Mouse (Mus musculus) hindbrain, embryonic 13.5 days (tissue): ENCODE results near the gene Tmem104. TPM values are rescaled to one million over a fixed set of nuclear protein-coding genes. Genes with fewer than 3 reads are reported as not detected.

Source experiments
- ATAC-seq: fragments of 200-750 bp; cut with Nextera tagmentation; 2 replicates; pipeline ENCODE4 v1.8.0; 2017; ENCODE audit warnings: moderate TSS enrichment; ENCODE audit not compliant: low FRiP score
- H3K27ac ChIP-seq: fragments of 300-500 bp; sonication (generic); 2 replicates; pipeline ENCODE4 v1.5.1; 2015; ENCODE audit warnings: inconsistent platforms, mild to moderate bottlenecking, moderate library complexity
- H3K27me3 ChIP-seq: fragments of 300-500 bp; sonication (generic); 2 replicates; pipeline ENCODE4 v1.6.1; 2015; ENCODE audit warnings: mild to moderate bottlenecking, inconsistent platforms
- H3K36me3 ChIP-seq: fragments of 300-500 bp; sonication (generic); 2 replicates; pipeline ENCODE4 v1.6.1; 2015; ENCODE audit warnings: mild to moderate bottlenecking, inconsistent platforms
- H3K4me1 ChIP-seq: fragments of 300-500 bp; sonication (generic); replicated peaks from 2 replicates; pipeline ENCODE4 v1.6.1; 2015; ENCODE audit warnings: inconsistent platforms
- H3K4me2 ChIP-seq: fragments of 300-500 bp; sonication (generic); 2 replicates; pipeline ENCODE4 v1.6.1; 2015; ENCODE audit warnings: inconsistent platforms, mild to moderate bottlenecking, moderate library complexity
- H3K4me3 ChIP-seq: fragments of 300-500 bp; sonication (generic); 2 replicates; pipeline ENCODE4 v1.5.1; 2015; ENCODE audit warnings: mild to moderate bottlenecking, inconsistent platforms
- H3K9ac ChIP-seq: fragments of 300-500 bp; sonication (generic); 2 replicates; pipeline ENCODE4 v1.6.1; 2015; ENCODE audit warnings: mild to moderate bottlenecking, inconsistent platforms
- H3K9me3 ChIP-seq: fragments of 300-500 bp; sonication (generic); 2 replicates; pipeline ENCODE4 v1.6.1; 2016; ENCODE audit warnings: inconsistent platforms
- WGBS: fragments of 180-500 bp; shearing (Covaris S2); methylation state at CpG from one replicate; pipeline ENCODE4 v1.1.7; 2015; 5-methylcytosine and 5-hydroxymethylcytosine counted together
- polyA plus RNA-seq: library from polyadenylated mRNA; unstranded; fragments of >200 nt; fragmentation: Nextera tagmentation; extraction: Ambion mirVana; gene quantifications from 2 replicates; pipeline ENCODE4 v1.2.1, GENCODE M21; 2015

The Tmem104 gene
- polyA plus RNA-seq, 1 experiment from 2014 or later = 12.1 TPM

- H3K4me3 ChIP-seq = no peak overlapping the region
- H3K4me1 ChIP-seq = peaks cover 89% of the 10 kb centered on the region
- no peaks in the 10 kb centered on the region for H3K36me3 ChIP-seq
- no peaks in the 10 kb centered on the region for H3K9me3 ChIP-seq
- no peak overlapping the region for H3K4me2 ChIP-seq
- 0 out of 2 replicates have a peak, but pooled peaks have one; percentile 37 for ATAC-seq
- peak overlapping the region; percentile 39; the same call in 1 of the 2 replicates for H3K9ac ChIP-seq
- 32% methylated on average over 14 of the region's 14 CpGs for WGBS
- peaks cover 36% of the 10 kb centered on the region for H3K27me3 ChIP-seq
- H3K27ac ChIP-seq = peak overlapping the region; percentile 73
These were observed 39.7 kb downstream of the Tmem104 start for GRCm38 (mm10) chr11:115226811-115227491.

- Histone ChIP-seq H3K4me2 (no peak overlapping the region), H3K9me3 (no peaks in the 10 kb centered on the region), H3K4me3 (no peak overlapping the region), H3K27ac (0 out of 2 replicates have a peak overlapping the region, but pooled peaks have one; percentile 73), H3K4me1 (peaks cover 89% of the 10 kb centered on the region), H3K9ac (peak overlapping the region; percentile 43; the same call in 1 of the 2 replicates), H3K36me3 (no peaks in the 10 kb centered on the region), H3K27me3 (peaks cover 39% of the 10 kb centered on the region)
- ATAC-seq = no peak
- WGBS = 25% methylated on average over 12 of the region's 12 CpGs
These were observed 40.4 kb downstream of the Tmem104 start for GRCm38 (mm10) chr11:115227640-115228039.

- H3K4me2 ChIP-seq = no peak overlapping the region
- no peaks in the 10 kb centered on the region for H3K36me3 ChIP-seq
- no peak overlapping the region for H3K27ac ChIP-seq
- no peaks in the 10 kb centered on the region for H3K9me3 ChIP-seq
- no peak for ATAC-seq
- WGBS = 68% methylated on average over 7 of the region's 7 CpGs
- no peak overlapping the region for H3K9ac ChIP-seq
- peaks cover 89% of the 10 kb centered on the region for H3K4me1 ChIP-seq
- peaks cover 43% of the 10 kb centered on the region for H3K27me3 ChIP-seq
- no peak overlapping the region for H3K4me3 ChIP-seq
These were observed 41.1 kb downstream of the Tmem104 start for GRCm38 (mm10) chr11:115228430-115228829.

- Histone ChIP-seq H3K4me3 (no peak overlapping the region), H3K4me1 (peaks cover 92% of the 10 kb centered on the region), H3K27me3 (peaks cover 35% of the 10 kb centered on the region), H3K27ac (no peak overlapping the region), H3K4me2 (no peak overlapping the region), H3K9me3 (no peaks in the 10 kb centered on the region), H3K9ac (no peak overlapping the region), H3K36me3 (no peaks in the 10 kb centered on the region)
- ATAC-seq = no peak
- 49% methylated on average over 15 of the region's 15 CpGs for WGBS
These were observed 42.0 kb downstream of the Tmem104 start for GRCm38 (mm10) chr11:115229021-115229930.

GRCm38 (mm10) chr11:115231168-115231915 is 44.1 kb downstream of the Tmem104 start:
- 46% methylated on average over 14 of the region's 14 CpGs for WGBS
- no peak overlapping the region for H3K4me3 ChIP-seq
- peak overlapping the region; percentile 60 for H3K27ac ChIP-seq
- no peak overlapping the region for H3K4me2 ChIP-seq
- no peaks in the 10 kb centered on the region for H3K9me3 ChIP-seq
- H3K27me3 ChIP-seq = peaks cover 27% of the 10 kb centered on the region
- no peaks in the 10 kb centered on the region for H3K36me3 ChIP-seq
- H3K9ac ChIP-seq = no peak overlapping the region
- no peak for ATAC-seq
- H3K4me1 ChIP-seq = peaks cover 94% of the 10 kb centered on the region

- Histone ChIP-seq H3K4me1 (peaks cover 94% of the 10 kb centered on the region), H3K9ac (no peak overlapping the region), H3K4me2 (no peak overlapping the region), H3K27ac (peak overlapping the region; percentile 60), H3K27me3 (peaks cover 27% of the 10 kb centered on the region), H3K36me3 (no peaks in the 10 kb centered on the region), H3K4me3 (no peak overlapping the region), H3K9me3 (no peaks in the 10 kb centered on the region)
- WGBS = 22% methylated on average over 9 of the region's 9 CpGs
- no peak for ATAC-seq
These were observed 44.6 kb downstream of the Tmem104 start for GRCm38 (mm10) chr11:115231924-115232323.

- peaks cover 31% of the 10 kb centered on the region for H3K27me3 ChIP-seq
- peak overlapping the region; percentile 39; the same call in 1 of the 2 replicates for H3K9ac ChIP-seq
- 74% methylated on average over 5 of the region's 5 CpGs for WGBS
- H3K4me1 ChIP-seq = peaks cover 88% of the 10 kb centered on the region
- H3K4me3 ChIP-seq = no peak overlapping the region
- no peak for ATAC-seq
- H3K36me3 ChIP-seq = no peaks in the 10 kb centered on the region
- no peak overlapping the region for H3K4me2 ChIP-seq
- H3K27ac ChIP-seq = no peak overlapping the region; the same call in 1 of the 2 replicates
- no peaks in the 10 kb centered on the region for H3K9me3 ChIP-seq
These were observed 45.6 kb downstream of the Tmem104 start for GRCm38 (mm10) chr11:115232889-115233288.

GRCm38 (mm10) chr11:115233526-115234290 is 46.4 kb downstream of the Tmem104 start:
- Histone ChIP-seq H3K36me3 (no peaks in the 10 kb centered on the region), H3K4me3 (no peak overlapping the region), H3K27ac (peak overlapping the region; percentile 64; the same call in 1 of the 2 replicates), H3K9ac (no peak overlapping the region), H3K9me3 (no peaks in the 10 kb centered on the region), H3K4me2 (no peak overlapping the region), H3K4me1 (peaks cover 86% of the 10 kb centered on the region), H3K27me3 (peaks cover 31% of the 10 kb centered on the region)
- ATAC-seq = 0 out of 2 replicates have a peak, but pooled peaks have one; percentile 31
- 29% methylated on average over 20 of the region's 20 CpGs for WGBS

GRCm38 (mm10) chr11:115234320-115235044 is 47.2 kb downstream of the Tmem104 start:
- peak; percentile 14; the same call in 1 of the 2 replicates for ATAC-seq
- Histone ChIP-seq H3K4me3 (no peak overlapping the region), H3K27ac (peak overlapping the region; percentile 35; the same call in 1 of the 2 replicates), H3K4me1 (peaks cover 86% of the 10 kb centered on the region), H3K9ac (no peak overlapping the region), H3K4me2 (no peak overlapping the region), H3K36me3 (no peaks in the 10 kb centered on the region), H3K27me3 (peaks cover 37% of the 10 kb centered on the region), H3K9me3 (no peaks in the 10 kb centered on the region)
- WGBS = 72% methylated on average over 13 of the region's 15 CpGs

- no peak overlapping the region for H3K4me2 ChIP-seq
- H3K4me1 ChIP-seq = peaks cover 86% of the 10 kb centered on the region
- ATAC-seq = peak; percentile 49
- peak overlapping the region; percentile 43; the same call in 1 of the 2 replicates for H3K9ac ChIP-seq
- H3K36me3 ChIP-seq = no peaks in the 10 kb centered on the region
- peak overlapping the region; percentile 74 for H3K27ac ChIP-seq
- no peaks in the 10 kb centered on the region for H3K9me3 ChIP-seq
- H3K27me3 ChIP-seq = peaks cover 26% of the 10 kb centered on the region
- H3K4me3 ChIP-seq = no peak overlapping the region
- WGBS = 19% methylated on average over 5 of the region's 5 CpGs
These were observed 49.3 kb downstream of the Tmem104 start for GRCm38 (mm10) chr11:115236570-115236969.

- Histone ChIP-seq H3K9ac (0 out of 2 replicates have a peak overlapping the region, but pooled peaks have one; percentile 8), H3K27me3 (peaks cover 58% of the 10 kb centered on the region), H3K36me3 (peaks cover 24% of the 10 kb centered on the region), H3K9me3 (no peaks in the 10 kb centered on the region), H3K27ac (no peak overlapping the region), H3K4me2 (no peak overlapping the region), H3K4me3 (no peak overlapping the region), H3K4me1 (peaks cover 69% of the 10 kb centered on the region)
- ATAC-seq = no peak
- WGBS = 75% methylated on average over 11 of the region's 11 CpGs
These were observed 54.1 kb downstream of the Tmem104 start for GRCm38 (mm10) chr11:115241402-115241801.
